Mouse (Mus musculus) kidney, postnatal 4 days (tissue): ENCODE measurements at regions not wholly inside any gene's neighbourhood (a gene's known extent, or its start where the extent isn't known, plus 50 kb on each side); places are given as distances from the start of the nearest gene placed in this dataset.

Experiments used
- DNase-seq, 2 experiments: peaks; one replicate each; pipeline ENCODE4 v3.0.0; 2021; ENCODE audit warnings: mixed read lengths in 2 of 2

DNA sequence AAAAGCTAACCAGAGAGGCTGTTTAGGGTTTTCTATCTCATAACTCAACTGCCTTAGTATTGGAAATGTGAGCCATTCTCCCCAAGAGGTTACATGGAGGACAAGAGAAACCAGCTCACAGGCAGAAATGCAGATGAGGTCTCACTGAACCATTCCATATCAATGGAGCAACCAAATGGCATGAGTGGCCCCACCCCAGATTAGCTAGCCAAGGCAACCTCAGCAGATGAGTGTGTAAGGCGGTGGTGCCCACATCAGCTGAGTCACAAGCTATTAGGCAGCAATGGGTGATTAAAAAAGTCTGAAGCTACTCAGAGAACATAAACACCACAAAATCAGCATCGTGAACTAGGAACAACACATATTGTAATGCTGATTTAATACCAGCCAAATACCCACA, 133.2 kb downstream of the Lpin1 start:
- DNase-seq, result no peak

DNA sequence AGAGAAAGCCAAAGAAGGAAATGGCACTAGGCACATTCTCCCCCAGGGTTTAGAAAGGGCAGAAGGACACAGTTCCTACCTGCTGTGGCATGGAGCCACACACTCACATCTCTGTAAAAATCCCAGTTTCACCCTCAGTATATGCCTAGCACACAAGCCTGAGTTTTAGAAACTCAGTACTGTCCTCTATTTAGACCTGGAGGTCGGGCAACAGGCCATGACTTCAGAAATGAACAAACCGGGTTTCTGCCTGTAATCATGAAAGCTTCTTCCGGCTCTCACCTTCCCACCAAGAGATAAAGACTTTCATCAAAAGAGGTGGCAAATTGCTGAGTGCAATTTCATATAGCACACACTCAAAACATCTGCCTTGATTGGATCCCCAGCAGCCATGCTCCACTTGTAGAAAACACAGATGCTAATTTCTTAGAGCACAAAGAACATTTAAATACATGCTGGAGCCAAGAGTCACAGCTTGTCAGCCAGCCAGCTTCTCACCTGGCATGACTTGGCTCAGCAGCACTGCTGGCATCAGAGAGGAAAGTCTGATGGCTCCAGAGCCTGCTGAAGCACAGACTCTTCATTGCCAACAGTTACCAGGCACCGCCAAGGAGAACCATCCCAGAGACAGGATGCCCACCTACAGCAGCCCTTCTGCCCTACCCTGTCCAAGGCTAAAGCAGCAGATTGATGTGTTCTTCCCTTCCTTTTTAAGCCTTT, 136.2 kb downstream of the Lpin1 start:
- peak in 1 of 2 experiments; percentile 5 for DNase-seq

DNA sequence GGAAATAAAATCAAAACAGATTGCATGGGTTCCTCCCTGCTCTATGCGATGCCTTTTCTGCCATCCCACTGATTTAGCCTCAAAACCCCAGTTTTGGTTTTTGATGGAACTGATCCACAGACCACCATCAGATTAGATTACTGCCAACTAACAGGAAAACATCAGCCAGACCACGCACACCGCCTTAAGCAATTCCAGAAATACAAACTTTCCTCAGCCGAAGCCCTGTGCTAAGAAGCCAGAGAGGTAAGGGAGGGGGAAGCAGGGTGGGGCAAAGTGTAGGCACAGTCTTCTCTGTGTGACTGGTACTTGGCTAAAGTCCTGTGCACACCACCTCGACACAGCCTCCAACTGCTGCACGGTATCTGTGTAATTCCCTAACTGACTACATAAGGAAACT, 153.3 kb downstream of the Lpin1 start:
- DNase-seq, result no peak

DNA sequence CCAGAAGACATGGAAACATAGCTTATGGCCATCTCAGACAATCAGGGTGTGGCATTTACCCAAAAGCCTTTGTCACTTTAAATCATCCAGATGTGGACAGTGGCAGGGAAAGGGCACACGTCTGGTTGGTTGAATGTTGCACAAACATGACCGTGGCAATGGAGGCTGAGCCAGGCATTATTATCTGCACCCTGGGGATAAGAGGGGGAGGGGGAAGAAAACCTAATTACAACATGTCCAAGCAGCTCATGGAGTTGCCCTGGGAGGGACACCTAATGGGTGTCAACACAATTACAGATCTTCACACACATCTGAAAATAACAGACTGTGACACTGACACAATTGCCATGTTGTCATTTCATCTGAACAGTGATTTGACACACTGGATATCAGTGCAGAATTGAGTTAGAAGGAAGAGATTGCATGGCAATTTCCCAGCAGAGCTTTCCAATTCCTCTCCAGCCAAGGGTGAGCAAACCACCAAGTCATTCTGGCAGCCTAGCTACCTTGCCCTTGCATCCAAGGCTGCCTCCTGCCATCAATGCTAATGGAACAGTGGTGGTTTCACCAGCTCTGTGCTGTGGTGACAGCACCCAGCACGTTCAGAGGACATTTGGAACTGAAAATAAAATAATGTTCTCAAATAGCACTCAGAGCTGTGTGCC, 159.9 kb downstream of the Lpin1 start:
- no peak for DNase-seq

DNA sequence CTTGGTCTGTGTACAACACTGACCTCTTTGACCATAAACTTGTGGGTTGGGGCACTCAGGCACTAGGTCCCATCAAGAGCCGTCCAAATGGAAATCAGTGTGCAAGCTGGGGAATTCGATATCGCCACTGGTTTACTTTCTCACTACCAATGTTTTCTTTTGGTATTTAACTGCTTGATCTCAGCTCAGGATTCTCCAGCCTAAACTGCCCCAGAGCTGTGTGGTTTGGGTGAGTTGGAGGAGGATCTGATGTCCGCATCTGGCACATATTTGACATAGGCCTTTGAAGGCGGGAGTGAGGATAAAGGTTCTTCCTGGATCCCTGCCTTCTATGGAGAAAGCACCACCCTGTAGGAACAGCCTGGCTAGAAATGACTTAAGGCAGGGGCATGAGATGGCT, 172.0 kb downstream of the Lpin1 start:
- DNase-seq, result no peak

DNA sequence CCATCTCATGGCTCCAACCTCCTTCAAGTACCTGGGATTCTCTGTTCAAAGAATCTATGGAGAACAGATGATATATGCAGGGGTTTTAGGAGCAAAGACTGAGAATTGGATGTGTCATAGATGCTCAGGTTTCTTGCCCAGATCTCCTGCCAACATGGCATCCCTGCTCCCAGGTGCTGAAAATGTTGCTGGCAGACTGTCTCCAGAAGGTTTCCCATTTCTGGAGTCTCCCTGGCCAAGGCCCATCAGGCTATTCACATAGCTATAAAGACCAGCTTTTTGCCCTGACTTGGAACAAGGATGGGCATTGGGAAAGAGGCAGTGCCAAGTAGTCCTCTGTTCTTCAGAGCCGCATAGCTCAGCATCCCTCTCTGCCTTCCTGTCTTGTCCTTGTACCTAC, 173.8 kb downstream of the Lpin1 start:
- DNase-seq, result no peak

DNA sequence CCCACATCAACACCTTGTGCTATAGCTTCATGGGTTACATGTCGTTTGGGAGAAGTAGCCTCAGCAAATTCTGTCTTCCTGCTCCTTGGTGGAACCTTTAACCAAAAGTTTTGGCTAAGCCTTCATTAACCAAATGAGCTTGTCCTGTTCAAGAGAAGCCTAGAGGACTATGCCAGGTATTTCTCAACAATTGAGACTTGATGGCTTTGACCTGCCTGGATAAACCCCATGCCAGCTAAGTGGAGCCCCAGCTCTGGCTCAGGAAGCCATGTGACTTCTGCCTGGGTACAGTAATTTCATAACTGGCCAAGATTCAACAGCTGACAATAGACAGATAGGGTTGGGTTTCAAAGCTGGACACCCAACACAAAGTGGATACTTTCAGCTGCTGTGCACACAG, 174.5 kb downstream of the Lpin1 start:
- DNase-seq, result no peak

DNA sequence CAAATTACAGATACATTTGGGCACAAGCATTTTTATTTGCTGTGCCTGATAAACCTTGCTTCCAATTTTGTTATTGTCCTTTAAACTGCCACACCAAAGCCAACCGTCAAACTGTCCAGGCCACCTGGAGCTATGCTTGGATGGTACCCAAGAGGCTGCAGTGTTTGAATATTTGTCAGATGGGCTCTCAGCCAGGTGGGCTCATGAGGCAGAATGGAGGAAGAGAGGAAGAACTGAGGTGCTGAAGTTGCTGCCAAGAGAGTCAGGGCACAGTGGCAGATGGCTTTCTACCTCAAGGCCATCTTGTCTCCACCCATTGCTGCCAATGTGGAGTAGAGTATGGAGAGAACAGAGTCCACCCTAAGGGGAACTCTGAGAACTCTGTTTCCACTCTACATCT, 176.0 kb downstream of the Lpin1 start:
- DNase-seq, result no peak

DNA sequence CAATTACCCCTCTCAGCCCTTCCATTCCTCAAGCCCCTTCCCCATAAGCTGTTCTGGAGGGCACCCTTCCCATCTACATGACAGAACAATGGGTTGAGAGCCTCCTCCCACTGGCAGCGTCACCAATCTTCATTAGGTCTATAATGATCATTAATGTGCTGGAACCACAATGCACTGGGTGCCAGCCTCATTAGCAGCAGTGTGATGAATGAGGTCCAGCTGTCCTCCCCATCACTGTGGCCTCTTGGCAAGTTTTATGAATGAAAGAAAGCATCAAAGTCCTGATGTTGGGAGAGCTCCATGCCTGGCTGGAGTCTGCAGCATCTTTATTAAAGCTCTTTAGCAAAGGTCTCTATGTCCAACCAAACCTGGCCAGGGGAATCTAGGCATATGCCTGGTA, 176.5 kb downstream of the Lpin1 start:
- no peak for DNase-seq

DNA sequence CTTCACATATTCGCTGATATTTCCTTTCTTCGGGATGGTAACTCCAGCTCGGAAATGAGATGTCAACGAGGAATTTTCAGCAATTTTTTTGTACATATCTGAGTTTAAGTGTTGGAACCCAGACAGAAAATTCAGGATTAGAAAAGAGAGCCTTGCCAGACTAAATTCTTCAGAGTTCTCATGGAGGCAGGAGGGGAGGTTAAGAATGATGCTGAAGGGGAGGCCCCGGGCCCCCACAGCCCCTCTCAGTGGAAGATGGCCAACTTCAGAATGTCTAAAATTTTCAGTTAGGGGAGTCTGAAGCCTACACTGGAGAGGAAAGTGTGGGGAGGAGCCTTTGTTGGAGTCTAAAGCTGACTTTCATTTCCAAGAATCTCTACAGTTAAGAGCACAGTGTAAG, 184.8 kb downstream of the Lpin1 start:
- no peak for DNase-seq

DNA sequence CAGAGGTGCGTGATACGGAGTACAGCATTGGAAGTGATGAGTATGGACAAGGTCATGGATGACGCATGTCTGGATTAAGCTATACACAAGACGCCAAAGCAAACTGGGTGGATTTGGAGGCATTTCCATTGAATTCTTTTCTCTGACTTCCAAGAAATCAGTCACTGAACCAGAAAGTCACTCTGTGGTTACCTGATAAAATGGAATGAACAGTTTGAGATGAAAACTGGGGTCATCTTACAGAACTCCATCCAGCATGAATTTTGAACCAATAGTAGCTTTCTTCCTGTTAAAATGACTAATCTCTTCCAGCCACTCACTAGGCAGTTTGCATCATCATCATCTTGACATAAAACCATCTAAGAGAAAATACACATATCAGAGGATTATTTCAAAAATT, 186.2 kb downstream of the Lpin1 start:
- no peak for DNase-seq

DNA sequence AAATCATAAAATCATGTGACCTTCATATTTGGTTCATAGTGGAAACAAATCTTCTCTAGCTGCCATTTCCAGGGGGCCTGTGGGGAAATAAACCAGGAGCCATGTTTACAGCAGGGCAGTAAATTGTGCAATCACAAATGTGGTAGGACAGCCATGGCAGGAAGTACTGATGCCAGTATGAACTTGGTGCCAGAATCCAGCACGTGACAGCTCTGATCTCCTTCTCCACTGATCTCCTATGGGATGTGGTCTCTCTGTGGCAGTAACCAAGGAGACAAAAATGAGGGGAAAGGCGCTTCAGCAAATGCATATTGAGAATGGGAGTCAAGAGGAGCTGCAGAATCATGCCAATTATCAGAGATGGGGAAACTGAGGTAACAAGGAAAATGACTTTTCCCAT, 215.0 kb downstream of the Lpin1 start:
- no peak for DNase-seq

DNA sequence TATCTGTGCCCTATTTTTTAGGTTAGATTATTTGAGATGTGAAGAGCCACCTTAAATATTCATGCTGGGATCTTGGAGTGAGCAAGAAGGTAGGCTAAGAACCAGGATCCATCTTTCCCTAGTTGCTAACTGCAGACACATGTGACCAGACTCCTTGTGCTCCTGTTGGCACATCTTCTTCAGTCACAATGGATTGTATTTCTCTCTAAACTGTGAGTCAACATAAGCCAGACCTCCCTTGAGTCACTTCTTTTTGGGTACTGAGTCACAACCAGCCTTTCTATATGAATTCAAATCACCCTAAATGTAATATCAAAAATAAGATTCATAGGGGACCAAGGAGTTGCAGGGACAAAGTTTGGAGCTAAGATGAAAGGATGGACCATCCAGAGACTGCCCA, 217.9 kb downstream of the Lpin1 start:
- no peak for DNase-seq

DNA sequence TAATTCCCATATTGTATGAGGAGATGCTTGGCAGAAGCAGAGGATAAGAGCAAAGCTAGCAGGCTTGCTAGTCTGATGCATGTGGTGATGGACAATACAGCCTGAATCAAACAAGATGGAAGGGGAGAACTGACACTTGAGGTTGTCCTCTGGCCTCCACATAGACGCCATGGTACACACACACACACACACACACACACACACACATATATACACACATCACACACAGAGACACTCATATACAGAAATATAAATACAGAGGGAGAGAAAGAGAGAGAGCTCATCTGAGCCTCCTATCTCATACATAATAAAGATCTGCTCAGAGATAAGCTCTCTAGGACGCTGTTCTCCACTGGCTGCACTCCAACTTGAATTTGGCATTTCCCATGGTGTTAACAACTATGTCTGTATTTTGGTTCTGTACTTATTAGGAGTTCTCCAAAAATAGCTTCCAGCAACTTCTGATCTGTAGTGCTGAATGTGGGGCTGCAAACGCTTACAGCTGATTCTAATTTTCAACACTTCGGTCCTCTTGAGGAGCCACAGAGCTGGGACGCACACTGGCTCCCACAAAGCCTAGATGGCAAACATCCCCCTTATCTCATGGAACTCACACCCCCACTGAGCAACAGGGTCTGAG, 219.0 kb downstream of the Lpin1 start:
- peak; percentile 20 to 48 for DNase-seq

DNA sequence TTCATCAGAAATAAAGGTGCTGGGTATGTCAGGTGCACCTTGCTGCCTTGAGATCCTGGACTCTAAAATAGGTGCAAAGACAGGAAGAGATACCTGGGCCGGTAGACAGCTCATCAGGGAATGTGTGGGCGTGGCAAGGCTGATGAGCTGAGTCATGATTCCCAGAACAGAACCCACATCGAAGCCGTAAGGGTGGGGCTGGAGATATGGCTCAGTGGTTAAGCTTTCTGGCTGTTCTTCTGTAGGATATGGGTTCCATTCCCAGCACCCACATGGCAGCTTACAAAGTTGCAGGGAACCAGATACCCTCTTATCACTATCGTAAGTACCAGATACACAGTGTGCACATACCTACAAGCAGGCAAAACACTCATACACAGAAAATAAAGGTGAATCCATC, 219.6 kb downstream of the Lpin1 start:
- DNase-seq, result no peak

DNA sequence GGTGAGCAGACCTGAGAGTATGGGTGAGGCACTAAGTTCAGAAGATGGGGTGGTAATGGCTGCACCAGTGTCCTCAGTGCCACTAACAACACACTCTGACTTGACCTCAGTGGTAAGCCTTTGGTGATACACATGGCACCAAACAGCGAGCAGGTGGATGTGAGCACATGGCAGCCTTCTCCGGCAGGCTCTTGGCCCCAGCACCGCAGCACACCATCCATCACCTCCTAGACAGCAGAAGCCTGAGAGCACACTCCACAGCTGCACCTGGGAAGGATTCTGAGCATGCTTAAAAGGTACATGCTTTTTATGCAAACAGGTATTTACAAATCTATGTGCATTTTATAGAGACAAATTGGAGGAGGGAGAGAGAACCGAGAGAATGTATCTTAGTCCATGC, 223.7 kb downstream of the Lpin1 start:
- no peak for DNase-seq

DNA sequence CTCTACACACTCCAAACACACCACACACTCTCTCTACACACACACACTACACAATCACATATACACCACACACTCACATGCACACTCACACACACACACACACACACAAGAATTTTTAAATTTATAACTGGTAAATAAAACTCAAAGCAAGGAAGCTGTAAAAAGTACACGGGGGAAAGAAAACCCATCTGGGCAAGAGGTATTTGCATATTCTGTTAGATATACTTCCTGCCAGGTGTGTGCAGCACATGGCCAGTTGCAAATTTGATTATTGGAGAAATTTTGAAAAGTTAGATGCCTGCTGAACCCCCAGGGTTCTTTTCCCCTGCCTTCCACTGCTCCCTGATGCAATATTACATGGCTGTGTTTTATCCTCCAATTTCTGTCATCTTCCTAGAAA, 226.4 kb downstream of the Lpin1 start:
- DNase-seq, result no peak

DNA sequence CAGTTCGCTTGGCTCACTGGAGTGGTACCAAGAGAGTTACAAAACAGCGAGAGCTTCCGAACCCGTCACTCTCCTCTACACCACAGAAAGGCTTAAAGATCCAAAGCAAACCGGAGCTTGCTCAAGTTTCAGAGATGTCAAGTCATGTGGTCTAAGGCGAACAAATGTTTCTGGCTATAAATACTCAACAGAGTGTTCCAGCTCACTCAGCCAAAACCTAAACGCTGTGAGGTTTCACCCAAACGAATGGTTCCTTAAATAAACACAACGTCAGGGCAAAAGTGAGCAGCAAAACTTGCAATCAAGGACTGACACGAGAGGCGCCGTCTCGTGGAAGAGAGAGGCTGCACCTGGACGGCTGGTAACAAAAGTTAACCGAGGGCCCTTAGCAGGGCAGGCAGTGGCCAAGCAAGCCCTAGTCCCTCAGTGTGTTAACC, 227.2 kb downstream of the Lpin1 start:
- DNase-seq, result peak; percentile 4 to 14

DNA sequence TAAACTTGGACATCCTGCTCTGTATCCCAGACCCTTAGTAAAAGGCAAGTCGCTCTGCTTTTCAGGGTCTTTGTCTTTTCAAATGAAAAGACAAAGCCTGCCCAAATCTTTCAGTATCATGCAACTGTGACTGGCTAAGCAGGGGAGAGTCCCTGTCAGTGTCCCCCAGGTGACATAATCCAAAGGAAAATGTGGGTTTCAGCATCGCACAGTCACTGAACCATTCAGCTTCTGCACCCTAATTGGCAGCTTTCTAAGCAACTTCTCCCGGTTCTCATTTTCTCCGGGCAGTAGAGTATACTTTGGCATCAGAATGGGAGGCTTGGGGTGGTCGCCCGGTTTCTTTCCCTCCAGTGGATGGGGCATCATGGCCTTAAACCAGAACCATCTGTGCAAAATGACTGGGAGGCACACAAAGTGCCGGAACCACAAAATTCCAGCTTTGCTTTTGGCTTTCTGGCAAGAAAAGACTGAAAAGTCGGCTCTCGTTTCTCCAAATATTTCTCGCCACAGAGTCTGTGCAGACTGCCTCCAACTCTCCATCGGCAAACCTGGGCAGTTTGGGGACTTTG, 228.3 kb downstream of the Lpin1 start:
- DNase-seq, result no peak

DNA sequence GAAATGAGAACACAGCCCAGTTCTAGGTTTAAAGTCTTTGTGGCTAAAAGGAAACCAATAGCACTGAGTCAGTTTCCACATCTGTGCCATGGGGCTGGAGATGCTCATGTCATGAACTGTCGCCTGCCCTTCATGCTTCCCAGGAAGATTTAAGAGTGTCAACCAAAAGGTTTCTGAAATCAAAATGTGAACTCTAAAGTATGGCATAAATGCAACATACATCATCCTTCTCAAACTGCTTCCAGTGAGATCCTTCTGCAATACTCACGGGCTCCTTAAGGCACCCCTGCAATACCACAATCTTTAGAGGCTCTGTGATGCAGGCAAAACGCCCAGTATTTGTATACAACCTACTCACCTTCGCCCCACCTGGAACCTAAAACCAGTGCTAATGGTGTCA, 229.7 kb downstream of the Lpin1 start:
- no peak for DNase-seq

DNA sequence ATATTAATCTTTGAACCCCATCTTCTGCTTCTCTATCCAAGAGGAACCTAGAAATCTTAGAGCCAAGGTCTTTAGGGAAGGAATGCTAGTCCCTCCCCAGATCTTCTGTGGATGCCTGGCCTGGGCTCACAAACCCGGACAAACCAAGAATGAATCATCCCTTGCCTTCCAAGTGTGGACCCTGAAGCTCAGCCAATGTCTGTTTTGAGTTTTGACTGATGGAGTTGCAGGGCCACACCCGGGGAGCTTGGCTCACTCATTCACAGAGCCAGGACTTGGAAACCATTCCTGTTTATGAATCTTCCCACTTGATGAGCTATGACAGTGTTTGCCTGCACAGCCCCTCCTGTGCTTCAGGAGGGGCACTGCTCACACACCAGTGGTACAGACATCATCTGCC, 230.4 kb downstream of the Lpin1 start:
- no peak for DNase-seq

DNA sequence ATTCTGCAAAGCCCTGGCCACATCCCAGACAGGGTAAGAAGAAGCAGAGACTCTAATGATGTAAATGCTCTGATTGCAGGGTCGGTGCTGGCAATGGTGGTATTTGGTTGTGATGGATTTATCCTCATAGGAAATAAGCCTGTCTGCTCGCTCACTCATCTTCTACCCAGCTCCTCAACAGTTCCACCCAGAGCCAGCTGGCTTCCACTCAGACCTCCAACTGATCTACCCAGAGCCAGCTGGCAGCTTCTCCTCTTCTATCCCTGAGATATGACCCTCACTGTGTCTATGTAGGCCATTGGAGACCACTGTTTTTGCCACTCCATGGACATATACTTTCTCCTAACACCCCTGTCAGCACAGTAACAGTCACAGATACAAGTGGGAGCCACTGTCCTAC, 231.4 kb downstream of the Lpin1 start:
- no peak for DNase-seq

DNA sequence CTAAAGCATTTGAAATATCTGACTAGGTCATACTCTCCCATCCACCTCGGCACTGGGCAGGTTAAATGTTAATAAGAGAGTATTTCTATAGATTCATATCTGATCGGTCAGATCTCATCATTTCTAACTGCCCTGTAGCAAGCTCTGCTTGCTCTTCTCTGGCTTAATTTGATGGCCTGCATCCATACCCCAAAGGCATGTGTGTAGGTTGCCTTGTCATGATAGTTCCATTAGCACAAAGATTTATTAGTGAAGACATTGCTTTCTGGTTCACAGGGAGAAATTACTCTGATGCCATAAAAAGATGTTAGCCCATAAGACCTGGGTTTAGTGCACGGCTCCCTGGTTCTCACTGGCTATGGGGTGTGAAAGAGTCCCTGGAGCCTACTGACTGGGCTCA, 232.3 kb downstream of the Lpin1 start:
- DNase-seq, result no peak
